Mouse (Mus musculus) limb, embryonic 10.5 days (tissue): Measurements from ENCODE around the gene Cep95. TPM values are rescaled to one million over a fixed set of nuclear protein-coding genes. Genes with fewer than 3 reads are reported as not detected.

Experiments
- DNase-seq: peaks from one replicate; pipeline ENCODE4 v3.0.0-alpha.2; 2017; ENCODE audit warnings: low spot score
- H3K27ac ChIP-seq: fragments of 300-500 bp; sonication (generic); 2 replicates; pipeline ENCODE4 v1.5.1; 2016; ENCODE audit warnings: mild to moderate bottlenecking
- H3K27me3 ChIP-seq: fragments of 300-500 bp; sonication (generic); 2 replicates; pipeline ENCODE4 v1.6.1; 2016; ENCODE audit warnings: low read depth, mild to moderate bottlenecking; ENCODE audit not compliant: poor library complexity, severe bottlenecking
- H3K36me3 ChIP-seq: fragments of 300-500 bp; sonication (generic); 2 replicates; pipeline ENCODE4 v1.6.1; 2016; ENCODE audit warnings: mild to moderate bottlenecking, moderate library complexity
- H3K4me1 ChIP-seq: fragments of 300-500 bp; sonication (generic); 2 replicates; pipeline ENCODE4 v1.6.1; 2016
- H3K4me3 ChIP-seq: fragments of 300-500 bp; sonication (generic); 2 replicates; pipeline ENCODE4 v1.5.1; 2016; ENCODE audit warnings: mild to moderate bottlenecking, moderate library complexity
- H3K9me3 ChIP-seq: fragments of 300-500 bp; sonication (generic); replicated peaks from 2 replicates; pipeline ENCODE4 v1.6.1; 2016; ENCODE audit warnings: mild to moderate bottlenecking
- WGBS: fragments of 180-500 bp; shearing (Covaris S2); methylation state at CpG from one replicate; pipeline ENCODE4 v1.1.7; 2016; 5-methylcytosine and 5-hydroxymethylcytosine counted together
- polyA plus RNA-seq: library from polyadenylated mRNA; unstranded; fragments of >200 nt; fragmentation: Nextera tagmentation; extraction: Ambion mirVana; gene quantifications from 2 replicates; pipeline ENCODE4 v1.2.1, GENCODE M21; 2016

Gene Cep95
- polyA plus RNA-seq, 1 experiment from 2014 or later, result 19.0 TPM

DNA sequence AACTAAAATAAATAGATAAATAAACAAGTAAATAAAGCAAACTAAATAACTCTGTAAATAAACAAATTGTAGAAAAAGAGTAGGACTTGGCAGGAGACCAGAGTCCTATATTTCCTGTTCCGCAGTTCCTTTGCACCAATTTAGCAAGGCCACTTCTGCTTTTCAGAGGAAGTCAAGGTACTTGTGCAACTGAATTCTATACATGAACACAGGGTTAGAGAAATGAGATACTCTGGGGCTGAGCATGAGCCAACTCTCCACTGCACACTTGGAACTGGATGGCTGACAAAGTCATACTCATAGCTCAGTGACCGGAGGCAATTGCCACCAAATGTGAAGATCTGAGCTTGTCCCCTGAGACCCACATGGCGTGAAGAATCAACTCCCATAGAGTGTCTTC is 30.0 kb upstream of the Cep95 start:
- H3K27me3 ChIP-seq, result no peaks in the 10 kb centered on the region
- DNase-seq, result no peak
- 98% methylated on average over 3 of the region's 3 CpGs for WGBS
- no peak overlapping the region for H3K27ac ChIP-seq
- no peaks in the 10 kb centered on the region for H3K9me3 ChIP-seq
- no peak overlapping the region for H3K4me3 ChIP-seq
- H3K36me3 ChIP-seq, result no peaks in the 10 kb centered on the region
- H3K4me1 ChIP-seq, result peaks cover 9% of the 10 kb centered on the region

DNA sequence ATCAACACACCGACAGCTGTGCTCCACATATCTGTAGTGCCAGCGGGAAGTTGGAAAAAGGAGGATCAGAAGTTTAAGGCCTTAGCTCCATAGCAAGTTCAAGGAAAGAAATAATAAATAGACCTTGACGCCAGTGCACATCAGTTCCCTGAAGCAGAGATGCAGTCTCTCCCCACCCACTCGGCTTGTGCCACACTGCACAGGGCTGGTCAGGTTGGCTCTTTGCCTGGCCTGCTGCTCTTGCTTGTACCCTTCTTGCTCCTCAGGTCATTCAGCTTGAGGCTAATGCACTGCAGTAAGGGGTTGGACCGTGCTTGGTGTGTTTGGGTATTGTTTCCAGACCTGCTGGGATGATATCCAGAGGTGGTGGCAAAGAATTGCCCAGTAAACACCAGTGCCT is 28.5 kb upstream of the Cep95 start:
- Histone ChIP-seq H3K4me3 (no peak overlapping the region), H3K4me1 (peaks cover 9% of the 10 kb centered on the region), H3K27ac (0 out of 2 replicates have a peak overlapping the region, but pooled peaks have one; percentile 8), H3K27me3 (no peaks in the 10 kb centered on the region), H3K36me3 (peaks cover 12% of the 10 kb centered on the region), H3K9me3 (no peaks in the 10 kb centered on the region)
- WGBS, result 95% methylated on average over 5 of the region's 5 CpGs
- no peak for DNase-seq

DNA sequence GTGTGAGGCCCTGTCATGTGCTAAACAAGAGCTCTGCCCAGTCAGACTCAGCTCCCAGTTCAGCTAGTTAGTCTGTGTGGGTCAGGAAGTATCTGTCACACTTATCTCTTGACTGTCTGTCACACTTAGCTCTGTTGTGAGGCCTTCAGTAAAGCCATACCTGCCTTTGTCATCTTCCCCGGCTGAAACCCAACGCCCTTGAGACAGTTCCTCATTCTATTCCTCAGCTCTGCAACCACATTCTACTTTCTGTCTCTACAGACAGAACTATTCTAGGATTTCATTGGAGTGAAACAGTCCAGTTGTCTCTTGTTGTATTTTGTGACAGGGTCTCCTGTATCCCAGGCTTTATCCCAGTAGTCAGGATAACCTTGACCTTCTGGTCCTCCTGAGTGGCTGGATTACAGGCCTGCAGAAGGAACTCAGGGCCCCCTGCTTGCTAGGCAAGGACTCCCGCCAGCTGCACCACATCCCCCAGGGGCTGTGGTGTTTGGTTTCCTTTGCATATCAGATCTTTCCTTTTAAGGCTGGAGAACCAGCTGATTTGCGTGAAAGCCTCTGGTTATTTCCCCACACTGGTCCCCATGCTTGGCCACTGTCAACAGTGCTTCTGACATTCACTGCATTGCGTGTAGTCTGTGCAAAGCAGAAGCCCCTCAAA is 26.8 kb upstream of the Cep95 start:
- peaks cover 28% of the 10 kb centered on the region for H3K36me3 ChIP-seq
- no peaks in the 10 kb centered on the region for H3K9me3 ChIP-seq
- DNase-seq, result no peak
- no peaks in the 10 kb centered on the region for H3K27me3 ChIP-seq
- H3K27ac ChIP-seq, result 0 out of 2 replicates have a peak overlapping the region, but pooled peaks have one; percentile 19
- H3K4me1 ChIP-seq, result peaks cover 9% of the 10 kb centered on the region
- 45% methylated on average over 5 of the region's 5 CpGs for WGBS
- no peak overlapping the region for H3K4me3 ChIP-seq

DNA sequence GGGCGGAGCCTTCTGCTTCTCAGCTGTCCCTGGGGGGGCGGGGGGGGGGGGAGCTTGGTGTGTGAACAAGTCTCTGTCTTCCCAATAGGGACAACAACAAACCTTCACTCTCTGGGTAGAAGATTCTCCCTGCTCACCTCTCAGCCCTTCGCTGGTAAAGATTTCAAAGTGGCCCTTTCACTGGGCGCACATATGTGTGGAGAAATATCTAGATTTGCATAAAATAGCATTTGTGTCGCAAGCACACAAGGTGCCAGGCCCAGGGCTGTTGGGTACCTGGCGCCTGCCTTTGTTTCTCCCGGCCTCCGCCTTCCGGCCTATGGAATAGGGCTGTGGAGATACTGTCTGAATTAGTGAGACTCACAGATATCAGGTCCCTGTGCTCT is 26.3 kb upstream of the Cep95 start:
- no peak for DNase-seq
- no peaks in the 10 kb centered on the region for H3K9me3 ChIP-seq
- H3K27ac ChIP-seq, result 0 out of 2 replicates have a peak overlapping the region, but pooled peaks have one; percentile 19
- no peak overlapping the region for H3K4me3 ChIP-seq
- peaks cover 33% of the 10 kb centered on the region for H3K36me3 ChIP-seq
- H3K27me3 ChIP-seq, result no peaks in the 10 kb centered on the region
- peaks cover 9% of the 10 kb centered on the region for H3K4me1 ChIP-seq
- WGBS, result 81% methylated on average over 9 of the region's 9 CpGs

DNA sequence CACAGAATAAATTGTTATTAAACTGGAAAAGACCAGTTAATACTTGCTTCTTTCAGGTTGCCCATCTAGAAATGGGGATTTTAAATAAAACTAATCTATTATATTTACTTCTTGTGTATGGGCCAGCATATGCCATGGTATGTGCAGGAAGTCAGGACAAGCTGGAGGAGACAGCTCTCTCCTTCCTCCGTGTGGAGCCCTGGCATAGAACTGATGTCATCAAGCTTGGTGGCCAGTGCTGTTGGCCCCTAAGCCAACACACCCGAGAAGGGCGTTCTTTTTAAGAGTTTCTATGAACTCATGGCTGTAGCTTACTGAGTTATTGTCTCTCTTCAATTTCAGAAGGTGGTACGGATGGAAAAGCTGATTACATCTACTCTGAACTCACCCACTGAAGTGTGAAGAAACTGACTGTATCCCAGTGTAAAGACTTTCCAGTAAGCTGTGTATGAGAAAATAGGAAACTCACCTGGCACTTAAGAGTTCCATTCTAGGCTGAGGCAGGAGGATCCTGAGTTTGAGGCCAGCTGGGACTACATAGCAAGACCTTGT is 22.4 kb upstream of the Cep95 start:
- Histone ChIP-seq H3K4me1 (peaks cover 9% of the 10 kb centered on the region), H3K9me3 (no peaks in the 10 kb centered on the region), H3K4me3 (no peak overlapping the region), H3K27ac (no peak overlapping the region), H3K27me3 (no peaks in the 10 kb centered on the region), H3K36me3 (peaks cover 72% of the 10 kb centered on the region)
- no peak for DNase-seq
- 89% methylated on average over 4 of the region's 4 CpGs for whole genome bisulfite sequencing

DNA sequence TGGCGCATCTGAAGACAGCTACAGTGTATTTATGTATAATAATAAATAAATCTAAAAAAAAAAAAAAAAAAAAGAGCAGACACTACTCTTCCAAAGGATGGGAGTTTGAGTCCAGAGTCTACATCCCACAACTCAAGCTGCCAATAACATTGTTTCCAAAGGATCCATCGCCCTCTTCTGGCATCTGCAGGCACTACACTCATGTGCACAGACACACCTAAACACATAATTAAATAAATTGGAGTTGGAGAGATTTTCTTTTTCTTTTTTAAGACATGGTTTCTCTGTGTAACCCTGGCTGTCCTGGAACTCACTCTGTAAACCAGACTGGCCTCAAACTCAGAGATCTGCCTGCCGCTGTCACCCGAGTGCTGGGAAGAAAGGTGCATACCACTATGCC is 21.5 kb upstream of the Cep95 start:
- Histone ChIP-seq H3K27ac (no peak overlapping the region), H3K27me3 (no peaks in the 10 kb centered on the region), H3K4me1 (peaks cover 4% of the 10 kb centered on the region), H3K4me3 (no peak overlapping the region), H3K36me3 (peaks cover 79% of the 10 kb centered on the region), H3K9me3 (no peaks in the 10 kb centered on the region)
- no peak for DNase-seq
- 94% methylated on average over 4 of the region's 4 CpGs for WGBS

DNA sequence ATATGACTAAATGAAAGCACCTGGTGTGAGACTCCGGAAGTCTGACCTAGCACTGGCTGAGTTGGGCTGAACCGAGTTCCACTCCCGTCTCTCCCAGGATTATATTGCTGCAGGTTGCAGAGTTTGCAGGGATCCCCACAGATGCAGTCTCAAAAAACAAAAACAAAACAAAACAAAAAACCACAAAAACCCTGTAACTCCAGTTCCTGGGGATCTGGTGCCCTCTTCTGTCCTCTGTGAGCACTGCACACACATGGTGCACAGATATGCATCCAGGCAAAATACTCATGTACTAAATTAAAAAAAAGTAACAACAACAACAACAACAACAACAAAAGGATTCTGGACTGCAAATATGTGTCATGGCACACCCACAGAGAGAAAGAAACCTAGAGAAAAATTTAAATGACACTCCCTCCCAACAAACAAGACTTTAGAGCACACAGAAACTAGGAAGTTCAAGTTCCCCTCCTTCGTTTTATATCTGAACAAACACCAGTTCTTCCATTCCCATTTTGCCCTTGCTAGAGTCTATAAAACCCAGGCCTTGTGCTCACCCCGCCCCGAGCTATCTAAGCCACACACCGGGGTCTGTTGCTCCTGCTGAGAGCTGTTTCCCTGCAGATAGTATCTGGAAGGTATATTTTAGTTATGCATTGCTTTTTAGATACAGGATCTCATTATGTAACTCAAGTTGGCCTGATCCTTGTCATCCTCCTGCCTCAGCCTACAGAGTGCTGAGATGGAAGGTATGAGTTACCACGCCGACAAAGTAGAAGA is 18.7 kb upstream of the Cep95 start:
- peaks cover 96% of the 10 kb centered on the region for H3K36me3 ChIP-seq
- no peaks in the 10 kb centered on the region for H3K27me3 ChIP-seq
- 96% methylated on average over 9 of the region's 9 CpGs for WGBS
- no peaks in the 10 kb centered on the region for H3K9me3 ChIP-seq
- H3K4me1 ChIP-seq, result no peaks in the 10 kb centered on the region
- H3K27ac ChIP-seq, result no peak overlapping the region
- H3K4me3 ChIP-seq, result no peak overlapping the region
- DNase-seq, result no peak

DNA sequence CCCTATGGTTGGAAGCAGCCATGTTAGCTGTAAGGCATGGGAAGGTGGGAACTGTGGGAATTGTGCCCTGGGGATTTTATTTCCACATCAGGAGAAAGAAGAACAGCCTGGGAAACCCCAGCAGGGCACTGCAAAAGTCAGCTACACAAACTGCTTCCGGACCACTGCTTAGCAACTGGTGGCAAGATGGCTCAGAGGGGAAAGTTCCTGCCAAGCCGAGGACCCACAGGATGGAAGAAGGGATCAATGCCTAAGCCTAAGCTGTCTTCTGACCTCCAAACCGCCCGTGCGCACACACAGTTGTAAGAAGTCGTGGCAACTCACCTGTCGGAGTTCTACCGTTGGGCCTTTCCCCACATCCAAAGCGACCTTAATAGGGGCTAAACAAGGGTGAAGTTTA is 16.0 kb upstream of the Cep95 start:
- H3K36me3 ChIP-seq, result peaks cover 92% of the 10 kb centered on the region

DNA sequence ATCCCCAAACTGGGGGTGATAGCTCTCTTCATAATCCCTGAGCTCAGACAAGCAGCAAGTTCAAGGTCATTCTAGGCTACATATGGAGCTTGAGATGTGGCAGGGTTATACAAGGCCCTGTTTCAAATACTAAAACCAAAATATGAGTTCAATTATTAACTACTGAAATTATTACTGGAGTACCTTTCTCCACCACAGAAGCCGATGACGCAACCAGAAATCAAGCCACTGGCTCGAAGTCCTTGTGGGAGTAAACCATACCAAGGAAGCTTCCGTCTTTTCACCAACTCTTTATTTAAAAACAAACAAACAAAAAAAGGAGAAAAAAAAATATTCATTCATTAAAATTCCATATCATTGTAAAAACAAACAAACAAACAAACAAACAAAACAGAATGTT is 12.1 kb upstream of the Cep95 start:
- Histone ChIP-seq H3K4me3 (no peak overlapping the region), H3K4me1 (peaks cover 2% of the 10 kb centered on the region; the same call in 1 of the 2 replicates), H3K9me3 (no peaks in the 10 kb centered on the region), H3K36me3 (peaks cover 76% of the 10 kb centered on the region), H3K27me3 (no peaks in the 10 kb centered on the region), H3K27ac (no peak overlapping the region)
- no peak for DNase-seq
- WGBS, result 98% methylated on average over 4 of the region's 4 CpGs

More for the DNA sequence above, 16.0 kb upstream of the Cep95 start:
- Histone ChIP-seq H3K27ac (no peak overlapping the region), H3K4me3 (no peak overlapping the region), H3K9me3 (no peaks in the 10 kb centered on the region), H3K4me1 (no peaks in the 10 kb centered on the region; the same call in 1 of the 2 replicates), H3K27me3 (no peaks in the 10 kb centered on the region)
- DNase-seq, result no peak
- WGBS, result 94% methylated on average over 9 of the region's 9 CpGs

DNA sequence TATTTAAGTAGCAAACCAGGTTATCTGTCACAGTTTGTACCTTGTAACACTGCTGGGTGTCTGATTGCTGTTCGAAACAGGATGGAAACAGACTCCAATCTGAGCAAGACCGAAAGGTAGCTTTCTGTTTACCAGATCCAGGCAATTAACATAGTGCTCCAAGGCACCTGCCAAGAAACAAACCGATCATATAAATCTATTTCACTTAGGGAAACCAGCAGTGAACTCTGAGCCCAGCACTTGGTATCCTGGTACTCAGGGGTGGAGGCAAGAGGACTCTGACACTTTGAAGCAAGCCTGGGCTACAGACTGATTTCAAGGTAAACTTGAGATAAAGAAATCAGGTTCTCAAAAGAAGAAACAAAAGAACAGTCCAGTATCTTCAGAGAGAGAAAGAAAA is 11.7 kb upstream of the Cep95 start:
- Histone ChIP-seq H3K27me3 (no peaks in the 10 kb centered on the region), H3K27ac (no peak overlapping the region), H3K9me3 (no peaks in the 10 kb centered on the region), H3K36me3 (peaks cover 76% of the 10 kb centered on the region), H3K4me1 (peaks cover 2% of the 10 kb centered on the region; the same call in 1 of the 2 replicates), H3K4me3 (no peak overlapping the region)
- no peak for DNase-seq
- WGBS, result 92% methylated on average over 3 of the region's 3 CpGs

DNA sequence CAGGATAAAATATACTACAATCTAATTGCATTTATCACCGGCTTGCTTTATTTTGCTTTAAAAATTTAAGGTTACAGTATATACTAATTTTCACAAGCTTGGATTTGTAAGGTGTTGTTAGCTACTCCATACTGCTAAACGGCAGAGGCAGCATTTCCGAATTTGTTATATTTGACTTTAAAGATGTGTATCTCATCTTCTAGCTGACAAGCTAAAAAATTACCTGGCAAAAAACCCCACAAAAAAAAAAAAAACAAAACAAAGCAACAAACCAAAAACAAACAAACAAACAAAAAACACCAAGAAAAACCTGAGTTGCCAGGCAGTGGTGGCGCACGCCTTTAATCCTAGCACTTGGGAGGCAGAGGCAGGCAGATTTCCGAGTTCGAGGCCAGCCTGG is 10.9 kb upstream of the Cep95 start:
- Histone ChIP-seq H3K36me3 (peaks cover 76% of the 10 kb centered on the region), H3K4me1 (peaks cover 2% of the 10 kb centered on the region; the same call in 1 of the 2 replicates), H3K27me3 (no peaks in the 10 kb centered on the region), H3K4me3 (no peak overlapping the region), H3K9me3 (no peaks in the 10 kb centered on the region), H3K27ac (no peak overlapping the region)
- DNase-seq, result no peak
- WGBS, result 94% methylated on average over 7 of the region's 7 CpGs

DNA sequence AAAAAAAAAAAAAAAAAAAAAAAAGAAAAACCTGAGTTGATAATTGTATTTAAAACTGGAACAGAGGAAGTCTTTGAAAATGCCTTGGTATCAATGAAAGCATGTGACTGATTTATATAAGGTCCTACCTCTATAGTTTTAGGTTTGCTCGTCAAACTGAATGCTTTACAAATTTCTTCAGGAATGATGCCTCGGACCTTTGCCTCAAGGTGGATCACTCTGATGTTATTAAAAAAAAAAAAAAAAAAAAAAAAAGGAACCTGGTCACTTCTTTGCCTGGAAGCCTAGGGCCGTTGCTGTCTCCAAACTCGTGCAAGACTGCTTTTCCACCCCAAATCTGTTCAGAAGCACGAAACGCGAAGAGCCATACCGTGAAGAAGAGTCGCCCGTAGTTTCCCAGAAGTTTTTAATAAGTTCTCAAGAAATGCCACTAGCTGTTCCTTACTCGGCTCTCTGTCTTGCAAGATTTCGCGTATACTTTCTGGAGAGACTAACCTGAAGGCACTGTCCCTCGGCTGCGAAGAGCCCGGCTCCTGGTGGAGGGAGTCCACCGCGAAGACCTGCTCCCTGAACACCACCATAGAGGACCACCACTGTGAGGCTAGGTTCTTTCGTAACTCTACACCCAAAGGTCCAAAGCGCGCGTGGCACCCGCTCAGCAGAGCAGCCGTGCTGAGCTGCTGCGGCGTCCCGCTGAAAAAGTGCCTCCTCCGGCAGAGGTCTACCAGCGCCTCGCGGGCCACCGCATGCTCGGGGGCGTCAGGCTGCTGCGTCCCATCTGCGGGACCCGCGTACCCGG is 10.3 kb upstream of the Cep95 start:
- peaks cover 2% of the 10 kb centered on the region; the same call in 1 of the 2 replicates for H3K4me1 ChIP-seq
- peak overlapping the region; percentile 72 for H3K4me3 ChIP-seq
- H3K36me3 ChIP-seq, result peaks cover 76% of the 10 kb centered on the region
- peak overlapping the region; percentile 91 for H3K27ac ChIP-seq
- 3% methylated on average over 39 of the region's 39 CpGs for WGBS
- no peaks in the 10 kb centered on the region for H3K27me3 ChIP-seq
- H3K9me3 ChIP-seq, result no peaks in the 10 kb centered on the region
- DNase-seq, result no peak
